Mouse (Mus musculus) MEL (cell line): ENCODE measurements at regions not wholly inside any gene's neighbourhood (a gene's known extent, or its start where the extent isn't known, plus 50 kb on each side); places are given as distances from the start of the nearest gene placed in this dataset.

Experiments used
- DNase-seq: peaks from one replicate; pipeline ENCODE4 v3.0.0; 2011; ENCODE audit warnings: low read depth, low spot score
- H3K27ac ChIP-seq: 2 replicates; pipeline ENCODE4 v1.5.1; 2012; ENCODE audit warnings: low read depth, mild to moderate bottlenecking, control low read depth, low read length, moderate library complexity; ENCODE audit not compliant: control insufficient read depth
- H3K27me3 ChIP-seq, 2 experiments: fragments of 150-350 bp in 1 of 2; sonication (generic) in 1 of 2; 2 replicates each; pipeline ENCODE4 v1.6.1; 2012; ENCODE audit warnings: low read length in 2 of 2, mild to moderate bottlenecking in 2 of 2, improper control_type of control experiment in 1 of 2, moderate library complexity in 1 of 2; ENCODE audit not compliant: insufficient read depth in 2 of 2, control insufficient read depth in 1 of 2
- H3K36me3 ChIP-seq, 2 experiments: 2 replicates each; pipeline ENCODE4 v1.6.1; 2012 to 2014; ENCODE audit warnings: low read length in 2 of 2, improper control_type of control experiment in 1 of 2, inconsistent platforms in 1 of 2, mild to moderate bottlenecking in 1 of 2; ENCODE audit not compliant: insufficient read depth in 2 of 2, control insufficient read depth in 1 of 2
- H3K4me1 ChIP-seq, 2 experiments: fragments of 150-350 bp in 1 of 2; sonication (generic) in 1 of 2; 2 replicates each; pipeline ENCODE4 v1.6.1; 2012; ENCODE audit warnings: low read length in 2 of 2, improper control_type of control experiment in 1 of 2, mild to moderate bottlenecking in 1 of 2; ENCODE audit not compliant: insufficient read depth in 2 of 2, control insufficient read depth in 1 of 2
- H3K4me3 ChIP-seq, 2 experiments: fragments of 150-350 bp in 1 of 2; sonication (generic) in 1 of 2; 2 replicates each; pipeline ENCODE4 v1.5.1; 2012; ENCODE audit warnings: low read depth in 2 of 2, low read length in 2 of 2, mild to moderate bottlenecking in 2 of 2, moderate library complexity in 2 of 2, control low read depth in 1 of 2, improper control_type of control experiment in 1 of 2; ENCODE audit not compliant: control insufficient read depth in 1 of 2, insufficient read depth in 1 of 2
- H3K79me2 ChIP-seq: 2 replicates; pipeline ENCODE4 v1.6.1; 2012; ENCODE audit warnings: mild to moderate bottlenecking, low read length, moderate library complexity; ENCODE audit not compliant: control insufficient read depth, poor library complexity, insufficient read depth
- H3K9ac ChIP-seq: 2 replicates; pipeline ENCODE4 v1.6.1; 2012; ENCODE audit warnings: low read depth, mild to moderate bottlenecking, control low read depth, low read length, moderate library complexity; ENCODE audit not compliant: control insufficient read depth, poor library complexity, severe bottlenecking
- H3K9me3 ChIP-seq: fragments of 150-350 bp; sonication (generic); replicated peaks from 2 replicates; pipeline ENCODE4 v1.6.1; 2012; ENCODE audit warnings: mild to moderate bottlenecking, low read length, improper control_type of control experiment, moderate library complexity; ENCODE audit not compliant: insufficient read depth
- CHD1 ChIP-seq: IDR thresholded peaks from 2 replicates; pipeline ENCODE4 v1.6.1; 2012; ENCODE audit warnings: low read depth, mild to moderate bottlenecking, inconsistent platforms, low read length, improper control_type of control experiment
- CTCF ChIP-seq, 3 experiments: IDR thresholded peaks in 2 of 3; conservative IDR thresholded peaks in 1 of 3; 2 replicates each; pipeline ENCODE4 v1.5.1; 2011 to 2012; ENCODE audit warnings: low read length in 3 of 3, low read depth in 2 of 3, mild to moderate bottlenecking in 2 of 3, improper control_type of control experiment in 1 of 3, inconsistent platforms in 1 of 3, mixed read lengths in 1 of 3, moderate library complexity in 1 of 3; ENCODE audit not compliant: control insufficient read depth in 1 of 3, insufficient read depth in 1 of 3, poor library complexity in 1 of 3, severe bottlenecking in 1 of 3
- E2F4 ChIP-seq: IDR thresholded peaks from 2 replicates; pipeline ENCODE4 v1.6.1; 2011; ENCODE audit warnings: low read depth, low read length, improper control_type of control experiment, borderline replicate concordance
- EP300 ChIP-seq, 2 experiments: IDR thresholded peaks; 2 replicates each; pipeline ENCODE4 v1.6.1; 2011; ENCODE audit warnings: improper control_type of control experiment in 2 of 2, low read length in 2 of 2, low read depth in 1 of 2, mild to moderate bottlenecking in 1 of 2
- ETS1 ChIP-seq: IDR thresholded peaks from 2 replicates; pipeline ENCODE4 v1.6.1; 2012; ENCODE audit warnings: low read depth, mild to moderate bottlenecking, inconsistent platforms, low read length, improper control_type of control experiment, moderate library complexity
- GABPA ChIP-seq: IDR thresholded peaks from 2 replicates; pipeline ENCODE4 v1.6.1; 2012; ENCODE audit warnings: low read depth, mild to moderate bottlenecking, inconsistent platforms, low read length, improper control_type of control experiment, moderate library complexity
- GATA1 ChIP-seq: IDR thresholded peaks from 2 replicates; pipeline ENCODE4 v1.6.1; 2011; ENCODE audit warnings: low read depth, low read length, improper control_type of control experiment
- MAX ChIP-seq: IDR thresholded peaks from 2 replicates; pipeline ENCODE4 v1.6.1; 2011; ENCODE audit warnings: low read length, improper control_type of control experiment
- MEF2A ChIP-seq: IDR thresholded peaks from 2 replicates; pipeline ENCODE4 v1.6.1; 2014; ENCODE audit warnings: low read depth, mild to moderate bottlenecking, inconsistent platforms, low read length, improper control_type of control experiment; ENCODE audit not compliant: poor library complexity, insufficient replicate concordance, severe bottlenecking; ENCODE audit errors: extremely low read depth
- MXI1 ChIP-seq: IDR thresholded peaks from 2 replicates; pipeline ENCODE4 v1.6.1; 2011; ENCODE audit warnings: mild to moderate bottlenecking, low read depth, low read length, improper control_type of control experiment
- MYB ChIP-seq: IDR thresholded peaks from 2 replicates; pipeline ENCODE4 v1.6.1; 2011; ENCODE audit warnings: mild to moderate bottlenecking, low read depth, low read length, improper control_type of control experiment
- RAD21 ChIP-seq: IDR thresholded peaks from 2 replicates; pipeline ENCODE4 v1.6.1; 2011; ENCODE audit warnings: mild to moderate bottlenecking, low read depth, low read length, improper control_type of control experiment
- RCOR1 ChIP-seq: IDR thresholded peaks from 2 replicates; pipeline ENCODE4 v1.6.1; 2012; ENCODE audit warnings: low read depth, mild to moderate bottlenecking, inconsistent platforms, low read length, improper control_type of control experiment
- SMC3 ChIP-seq: IDR thresholded peaks from 2 replicates; pipeline ENCODE4 v1.6.1; 2011; ENCODE audit warnings: low read depth, low read length, improper control_type of control experiment
- TAL1 ChIP-seq: IDR thresholded peaks from 2 replicates; pipeline ENCODE4 v1.6.1; 2012; ENCODE audit warnings: mild to moderate bottlenecking, inconsistent platforms, low read length, moderate library complexity, mixed read lengths
- TBP ChIP-seq: IDR thresholded peaks from 2 replicates; pipeline ENCODE4 v1.8.0; 2011; ENCODE audit warnings: low read depth, low read length, improper control_type of control experiment
- TCF12 ChIP-seq: IDR thresholded peaks from 2 replicates; pipeline ENCODE4 v1.6.1; 2014; ENCODE audit warnings: low read depth, mild to moderate bottlenecking, inconsistent platforms, low read length, improper control_type of control experiment, moderate library complexity
- UBTF ChIP-seq: IDR thresholded peaks from 2 replicates; pipeline ENCODE4 v1.6.1; 2012; ENCODE audit warnings: low read depth, mild to moderate bottlenecking, inconsistent platforms, low read length, improper control_type of control experiment, moderate library complexity, borderline replicate concordance; ENCODE audit not compliant: insufficient read depth
- USF1 ChIP-seq: IDR thresholded peaks from 2 replicates; pipeline ENCODE4 v1.6.1; 2014; ENCODE audit warnings: low read depth, mild to moderate bottlenecking, inconsistent platforms, low read length, improper control_type of control experiment, moderate library complexity
- USF2 ChIP-seq, 2 experiments: IDR thresholded peaks; 2 replicates each; pipeline ENCODE4 v1.6.1; 2011 to 2012; ENCODE audit warnings: improper control_type of control experiment in 2 of 2, low read length in 2 of 2, borderline replicate concordance in 1 of 2, inconsistent platforms in 1 of 2, low read depth in 1 of 2, mild to moderate bottlenecking in 1 of 2; ENCODE audit not compliant: insufficient read depth in 1 of 2
- ZC3H11A ChIP-seq: IDR thresholded peaks from 2 replicates; pipeline ENCODE4 v1.6.1; 2012; ENCODE audit warnings: low read depth, mild to moderate bottlenecking, inconsistent platforms, low read length, improper control_type of control experiment
- ZNF384 ChIP-seq: IDR thresholded peaks from 2 replicates; pipeline ENCODE4 v1.6.1; 2012; ENCODE audit warnings: low read depth, mild to moderate bottlenecking, inconsistent platforms, low read length, improper control_type of control experiment

- H3K9me3 ChIP-seq, result no peaks in the 10 kb centered on the region
- H3K4me1 ChIP-seq, result no peaks in the 10 kb centered on the region
- H3K27me3 ChIP-seq, result no peaks in the 10 kb centered on the region
- no peak overlapping the region for H3K27ac ChIP-seq
- no peak for DNase-seq
- no peak overlapping the region for H3K9ac ChIP-seq
- H3K4me3 ChIP-seq, result no peak overlapping the region
- no peaks in the 10 kb centered on the region for H3K36me3 ChIP-seq
- H3K79me2 ChIP-seq, result no peaks in the 10 kb centered on the region
- TF ChIP-seq RAD21 (no peak), CHD1 (no peak), MXI1 (no peak), MEF2A (no peak), USF2 (IDR thresholded peaks at IDR 0.05; ENCODE audit: borderline replicate concordance in 1 of 2, insufficient read depth in 1 of 2, low read depth in 1 of 2, low read length in 2 of 2) (no peak), E2F4 (no peak), ETS1 (no peak)
These were observed 78.1 kb upstream of the Daam1 start for GRCm38 (mm10) chr12:71752741-71753260.

- no peak overlapping the region for H3K27ac ChIP-seq
- no peaks in the 10 kb centered on the region for H3K27me3 ChIP-seq
- TF ChIP-seq MAX (no peak), USF1 (no peak), ZNF384 (no peak), GABPA (no peak), UBTF (no peak), CTCF (IDR thresholded peaks at IDR 0.05 in 2 of 3, conservative IDR thresholded peaks at IDR 0.05 in 1 of 3; ENCODE audit: control insufficient read depth in 1 of 3, insufficient read depth in 1 of 3, low read depth in 2 of 3, low read length in 3 of 3, poor library complexity in 1 of 3, severe bottlenecking in 1 of 3) (no peak), ETS1 (no peak), GATA1 (no peak), E2F4 (no peak), TBP (no peak), EP300 (IDR thresholded peaks at IDR 0.05; ENCODE audit: low read depth in 1 of 2, low read length in 2 of 2) (no peak), ZC3H11A (no peak), TCF12 (no peak), RCOR1 (no peak), SMC3 (no peak), MYB (no peak), USF2 (IDR thresholded peaks at IDR 0.05; ENCODE audit: borderline replicate concordance in 1 of 2, insufficient read depth in 1 of 2, low read depth in 1 of 2, low read length in 2 of 2) (no peak), TAL1 (no peak)
- no peaks in the 10 kb centered on the region for H3K9me3 ChIP-seq
- no peaks in the 10 kb centered on the region for H3K4me1 ChIP-seq
- no peak overlapping the region for H3K9ac ChIP-seq
- DNase-seq, result no peak
- H3K79me2 ChIP-seq, result no peaks in the 10 kb centered on the region
- H3K36me3 ChIP-seq, result no peaks in the 10 kb centered on the region
- no peak overlapping the region for H3K4me3 ChIP-seq
These were observed 77.6 kb upstream of the Daam1 start for GRCm38 (mm10) chr12:71753276-71753675.
